Mouse (Mus musculus) neutrophil, adult 5-6 weeks (primary cell): ENCODE data around the gene Gm128. TPM values are rescaled to one million over a fixed set of nuclear protein-coding genes. Genes with fewer than 3 reads are reported as not detected.
"Not testable (repeated sequence)": the region's sequence is repeated elsewhere in the genome, so short reads cannot be mapped to it uniquely, and the experiment has no call there.

Source experiments
- ATAC-seq: fragments of 151-379, 151-347 bp; 2 replicates; pipeline ENCODE4 v1.8.0; 2017; ENCODE audit warnings: mild to moderate bottlenecking, moderate TSS enrichment; ENCODE audit not compliant: insufficient number of reproducible peaks, poor library complexity, low FRiP score, severe bottlenecking; ENCODE audit errors: extremely low read depth
- total RNA-seq: library from RNA; stranded (forward); fragments of 200-1000 nt; gene quantifications from 2 replicates; pipeline ENCODE4 v1.2.3, GENCODE M21; 2017

The Gm128 gene
- total RNA-seq, 1 experiment from 2014 or later = not detected

- ATAC-seq = no peak
Measured at GRCm38 (mm10) chr3:95213609-95213975, 27.8 kb downstream of the Gm128 start.

GRCm38 (mm10) chr3:95212889-95213608 is 28.3 kb downstream of the Gm128 start:
- not testable (repeated sequence) for ATAC-seq

GRCm38 (mm10) chr3:95210585-95210984 is 30.8 kb downstream of the Gm128 start:
- ATAC-seq = no peak

GRCm38 (mm10) chr3:95208286-95208685 is 33.1 kb downstream of the Gm128 start:
- no peak for ATAC-seq

GRCm38 (mm10) chr3:95203880-95204279 is 37.5 kb downstream of the Gm128 start:
- no peak for ATAC-seq

- no peak for ATAC-seq
Measured at GRCm38 (mm10) chr3:95200562-95200961, 40.8 kb downstream of the Gm128 start.

GRCm38 (mm10) chr3:95200132-95200531 is 41.3 kb downstream of the Gm128 start:
- no peak for ATAC-seq

- no peak for ATAC-seq
Measured at GRCm38 (mm10) chr3:95199101-95199500, 42.3 kb downstream of the Gm128 start.

GRCm38 (mm10) chr3:95195772-95196171 is 45.6 kb downstream of the Gm128 start:
- ATAC-seq = no peak

GRCm38 (mm10) chr3:95194721-95195135 is 46.7 kb downstream of the Gm128 start:
- no peak for ATAC-seq

Other genes starting within 250 kb of the Gm128 start
- 22.7 and 34.4 TPM in 2 replicates for gene Zfp687, start 226.2 kb downstream of the Gm128 start, total RNA-seq
- gene Psmd4, start 199.0 kb downstream of the Gm128 start, total RNA-seq = 163 and 195 TPM in 2 replicates
- gene Pip5k1a, start 134.7 kb downstream of the Gm128 start, total RNA-seq = 26.8 and 30.8 TPM in 2 replicates
- 63.9 and 79.4 TPM in 2 replicates for gene Vps72, start 130.6 kb downstream of the Gm128 start, total RNA-seq
- 0.49 and 1.7 TPM in 2 replicates for gene Tmod4, start 117.1 kb downstream of the Gm128 start, total RNA-seq
- gene Scnm1, start 107.6 kb downstream of the Gm128 start, total RNA-seq = 111 and 146 TPM in 2 replicates
- gene Lysmd1, start 107.5 kb downstream of the Gm128 start, total RNA-seq = 11.4 and 12.3 TPM in 2 replicates
- gene Tnfaip8l2, start 99.2 kb downstream of the Gm128 start, total RNA-seq = 120 and 124 TPM in 2 replicates
- 0.49 TPM in 1 of 2 replicates, not detected in the other for gene Sema6c, start 81.1 kb downstream of the Gm128 start, total RNA-seq
- 120 and 122 TPM in 2 replicates for gene Gabpb2, start 23.7 kb downstream of the Gm128 start, total RNA-seq
- gene Cdc42se1, start 12.9 kb downstream of the Gm128 start, total RNA-seq = 303 and 323 TPM in 2 replicates
- 14.1 and 16.3 TPM in 2 replicates for gene Mllt11, start 9.4 kb downstream of the Gm128 start, total RNA-seq
- gene Bnipl, start 9.6 kb upstream of the Gm128 start, total RNA-seq = not detected in 2 replicates
- 107 and 116 TPM in 2 replicates for gene Mindy1, start 39.7 kb upstream of the Gm128 start, total RNA-seq
- 12.0 and 13.3 TPM in 2 replicates for gene Prune1, start 40.5 kb upstream of the Gm128 start, total RNA-seq
- 1.5 and 2.3 TPM in 2 replicates for gene Anxa9, start 65.6 kb upstream of the Gm128 start, total RNA-seq
- 162 and 168 TPM in 2 replicates for gene Cers2, start 73.2 kb upstream of the Gm128 start, total RNA-seq
- 30.6 and 39.3 TPM in 2 replicates for gene Setdb1, start 115.6 kb upstream of the Gm128 start, total RNA-seq
- not detected in 2 replicates for gene 4930558C23Rik, start 161.2 kb upstream of the Gm128 start, total RNA-seq
- gene Arnt, start 192.8 kb upstream of the Gm128 start, total RNA-seq = 60.4 and 67.5 TPM in 2 replicates